Mouse (Mus musculus): ENCODE measurements around the gene Arhgap23. TPM values are rescaled to one million over a fixed set of nuclear protein-coding genes. Genes with fewer than 3 reads are reported as not detected.

The Arhgap23 gene
- total RNA-seq (2021) = 10 to 100 TPM; 64.4 to 78.6 TPM
- long read RNA-seq, experiment 1, full-length matches to known transcripts = 14 of 82 reads
- long read RNA-seq, experiment 1, partial matches to known transcripts = 9 of 82 reads
- long read RNA-seq, experiment 1, other reads (novel, unspliced or antisense) = 59 of 82 reads
- long read RNA-seq, experiment 2, full-length matches to known transcripts = 19 of 100 reads
- long read RNA-seq, experiment 2, partial matches to known transcripts = 10 of 100 reads
- long read RNA-seq, experiment 2, other reads (novel, unspliced or antisense) = 71 of 100 reads

- TF ChIP-seq CTCF (IDR thresholded peaks at IDR 0.05) = no peak
- Histone ChIP-seq H3K27ac (peak within 1 kb of the TSS; percentile 78), H3K4me3 (peak within 1 kb of the TSS; percentile 54)
- intact Hi-C loops (cut with DNase I) = no loop called here
- DNase-seq (ENCODE audit: extremely low spot score in 1 of 2, low spot score in 2 of 2) = peak in 1 of 2 experiments; percentile 32
These were observed at the start of gene Arhgap23 for GRCm38 (mm10) chr11:97415330-97415711. Gene Arhgap23, plus strand, starts transcription at chr11:97415533.

GRCm38 (mm10) chr11:97365556-97365955, 49.8 kb upstream of the Arhgap23 start:
- Histone ChIP-seq H3K4me3 (peak overlapping the region; percentile 40), H3K27ac (peak overlapping the region; percentile 9; the same call in 1 of the 2 replicates)
- intact Hi-C loops (cut with DNase I) = loop anchor here (10.0 kb wide), 1 partner anchor 259 kb away; the partner anchor contains the start of gene Epop
- DNase-seq (ENCODE audit: extremely low spot score in 1 of 2, low spot score in 2 of 2) = no peak
- TF ChIP-seq CTCF (IDR thresholded peaks at IDR 0.05) = no peak

GRCm38 (mm10) chr11:97368501-97368900, 46.8 kb upstream of the Arhgap23 start:
- TF ChIP-seq CTCF (IDR thresholded peaks at IDR 0.05) = no peak
- intact Hi-C loops (cut with DNase I) = loop anchor here (10.0 kb wide), 1 partner anchor 256 kb away; the partner anchor contains the start of gene Epop
- Histone ChIP-seq H3K4me3 (no peak overlapping the region), H3K27ac (no peak overlapping the region)
- no peak for DNase-seq (ENCODE audit: extremely low spot score in 1 of 2, low spot score in 2 of 2)

- no peak overlapping the region for H3K4me3 ChIP-seq
- intact Hi-C loops (cut with DNase I) = no loop called here
- DNase-seq (ENCODE audit: extremely low spot score in 1 of 2, low spot score in 2 of 2) = peak; percentile 33 to 72
- no peak overlapping the region; the same call in 1 of the 2 replicates for H3K27ac ChIP-seq
- no peak for TF ChIP-seq CTCF (IDR thresholded peaks at IDR 0.05)
These were observed 44.8 kb upstream of the Arhgap23 start for GRCm38 (mm10) chr11:97370329-97371091.

DNA sequence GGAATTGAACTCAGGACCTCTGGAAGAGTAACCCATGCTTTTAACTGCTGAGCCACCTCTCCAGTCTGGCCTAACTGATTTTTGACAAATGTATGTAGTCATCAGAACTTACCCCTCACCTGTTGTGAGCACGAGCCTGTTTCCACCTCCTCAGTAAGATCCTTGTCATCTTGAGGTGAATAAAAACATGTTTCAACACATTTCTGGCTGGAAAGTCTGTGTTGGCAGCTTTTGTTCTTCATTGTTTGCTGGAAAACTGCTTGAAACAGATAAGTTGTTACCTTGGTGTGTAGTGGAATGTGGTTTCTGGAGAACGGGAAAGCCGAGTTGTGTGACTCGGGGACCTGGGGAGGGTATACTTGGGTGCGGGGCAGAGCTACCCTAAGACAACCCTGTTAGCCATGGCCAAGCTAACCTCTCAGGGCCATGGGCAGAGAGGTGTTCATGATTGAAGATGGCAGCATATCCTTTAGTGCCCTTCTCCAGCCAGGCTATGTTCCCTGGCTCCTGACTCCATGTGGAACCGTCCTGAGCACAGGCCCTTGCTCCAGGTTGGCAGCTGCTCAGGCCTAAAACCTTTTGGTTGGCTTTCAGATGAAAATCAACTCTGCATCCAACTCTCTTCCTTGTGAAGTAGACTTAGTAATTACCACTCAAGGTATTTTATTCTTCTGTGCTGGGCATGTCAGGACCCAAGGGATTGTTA, 43.0 kb upstream of the Arhgap23 start:
- no peak for TF ChIP-seq CTCF (IDR thresholded peaks at IDR 0.05)
- Histone ChIP-seq H3K4me3 (no peak overlapping the region), H3K27ac (no peak overlapping the region)
- intact Hi-C loops (cut with DNase I) = no loop called here
- DNase-seq (ENCODE audit: extremely low spot score in 1 of 2, low spot score in 2 of 2) = no peak

DNA sequence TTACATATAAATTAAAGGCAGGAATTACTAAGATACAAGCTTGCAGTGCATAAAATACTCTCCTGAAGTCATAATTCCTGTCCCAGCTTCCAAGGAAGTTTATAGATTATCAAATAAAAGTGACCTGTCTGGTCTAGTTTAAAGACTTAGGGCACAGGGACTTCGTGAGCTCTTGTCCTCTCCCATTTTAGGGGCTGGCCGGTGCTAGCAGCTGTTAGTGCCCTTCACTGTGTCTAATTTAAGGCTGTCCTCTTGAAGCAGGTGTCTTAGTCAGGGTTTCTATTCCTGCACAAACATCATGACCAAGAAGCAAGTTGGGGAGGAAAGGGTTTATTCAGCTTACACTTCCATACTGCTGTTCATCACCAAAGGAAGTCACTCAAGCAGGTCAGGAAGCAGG, 41.9 kb upstream of the Arhgap23 start:
- no peak for TF ChIP-seq CTCF (IDR thresholded peaks at IDR 0.05)
- no peak for DNase-seq (ENCODE audit: extremely low spot score in 1 of 2, low spot score in 2 of 2)
- H3K27ac ChIP-seq = no peak overlapping the region
- H3K4me3 ChIP-seq = no peak overlapping the region
- intact Hi-C loops (cut with DNase I) = no loop called here

DNA sequence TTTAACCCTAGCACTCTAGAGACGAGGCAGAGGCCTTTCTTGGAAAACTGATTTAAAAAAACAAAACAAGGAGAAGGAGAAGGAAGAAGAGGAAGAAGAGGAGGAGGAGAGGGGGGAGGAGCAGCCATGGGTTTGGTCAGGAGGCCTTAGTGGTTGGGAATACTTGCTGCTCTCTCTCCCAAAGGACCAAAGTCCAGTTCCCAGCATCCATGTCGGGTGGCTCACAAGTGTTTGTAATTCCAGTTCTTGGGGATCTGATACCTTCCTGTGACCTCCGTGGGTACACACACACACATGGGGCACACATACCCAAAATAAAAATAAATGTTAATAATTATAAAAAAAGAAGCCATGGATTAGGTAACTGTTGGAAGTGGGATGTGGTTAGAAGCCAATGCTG, 35.3 kb upstream of the Arhgap23 start:
- Histone ChIP-seq H3K27ac (no peak overlapping the region), H3K4me3 (no peak overlapping the region)
- no peak for DNase-seq (ENCODE audit: extremely low spot score in 1 of 2, low spot score in 2 of 2)
- intact Hi-C loops (cut with DNase I) = no loop called here
- no peak for TF ChIP-seq CTCF (IDR thresholded peaks at IDR 0.05)

DNA sequence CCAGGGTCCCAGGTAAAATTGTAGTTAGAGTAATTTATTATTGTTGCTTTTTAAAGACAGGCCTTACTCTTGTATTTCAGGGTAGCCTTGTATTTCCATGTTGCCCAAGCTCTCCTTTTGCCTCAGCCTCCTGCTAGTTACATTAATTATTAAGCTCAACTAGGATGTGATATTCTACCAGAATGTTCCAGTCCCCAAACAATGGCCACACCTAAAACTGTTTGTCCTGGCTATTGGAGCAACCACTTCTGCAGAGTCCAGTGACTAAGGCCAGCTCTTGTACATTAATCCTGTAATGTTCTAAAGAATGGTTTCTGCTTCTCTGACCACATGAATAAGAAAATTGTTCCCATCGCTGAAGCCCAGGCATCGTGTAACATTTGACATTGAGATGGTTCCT, 32.3 kb upstream of the Arhgap23 start:
- no peak overlapping the region for H3K4me3 ChIP-seq
- intact Hi-C loops (cut with DNase I) = no loop called here
- no peak for DNase-seq (ENCODE audit: extremely low spot score in 1 of 2, low spot score in 2 of 2)
- no peak for TF ChIP-seq CTCF (IDR thresholded peaks at IDR 0.05)
- H3K27ac ChIP-seq = no peak overlapping the region; the same call in 1 of the 2 replicates

GRCm38 (mm10) chr11:97383764-97384163, 31.6 kb upstream of the Arhgap23 start:
- H3K4me3 ChIP-seq = no peak overlapping the region
- no peak for TF ChIP-seq CTCF (IDR thresholded peaks at IDR 0.05)
- no peak for DNase-seq (ENCODE audit: extremely low spot score in 1 of 2, low spot score in 2 of 2)
- H3K27ac ChIP-seq = no peak overlapping the region
- intact Hi-C loops (cut with DNase I) = no loop called here

- intact Hi-C loops (cut with DNase I) = loop anchor here (5.0 kb wide), 1 partner anchor 71 kb away; the partner anchor contains the start of gene Mrpl45
- H3K4me3 ChIP-seq = no peak overlapping the region
- H3K27ac ChIP-seq = no peak overlapping the region
- no peak for DNase-seq (ENCODE audit: extremely low spot score in 1 of 2, low spot score in 2 of 2)
- TF ChIP-seq CTCF (IDR thresholded peaks at IDR 0.05) = no peak
These were observed 27.5 kb upstream of the Arhgap23 start for GRCm38 (mm10) chr11:97387811-97388210.

GRCm38 (mm10) chr11:97389127-97389526, 26.2 kb upstream of the Arhgap23 start:
- intact Hi-C loops (cut with DNase I) = loop anchor here (5.0 kb wide), 1 partner anchor 72 kb away; the partner anchor contains the start of gene Mrpl45
- no peak for DNase-seq (ENCODE audit: extremely low spot score in 1 of 2, low spot score in 2 of 2)
- TF ChIP-seq CTCF (IDR thresholded peaks at IDR 0.05) = no peak
- Histone ChIP-seq H3K4me3 (no peak overlapping the region), H3K27ac (no peak overlapping the region)

- TF ChIP-seq CTCF (IDR thresholded peaks at IDR 0.05) = no peak
- Histone ChIP-seq H3K27ac (peak overlapping the region; percentile 61), H3K4me3 (no peak overlapping the region)
- intact Hi-C loops (cut with DNase I) = no loop called here
- peak in 1 of 2 experiments; percentile 52 for DNase-seq (ENCODE audit: extremely low spot score in 1 of 2, low spot score in 2 of 2)
These were observed 21.7 kb upstream of the Arhgap23 start for GRCm38 (mm10) chr11:97393658-97394057.

Data from left cerebral cortex, adult 2 months (tissue).